Mouse (Mus musculus): ENCODE measurements around the gene Sugct. TPM values are rescaled to one million over a fixed set of nuclear protein-coding genes. Genes with fewer than 3 reads are reported as not detected.

Gene Sugct
- polyA plus RNA-seq, 1 experiment from 2014 or later, result 2.3 TPM

- Histone ChIP-seq H3K36me3 (ENCODE audit: poor library complexity, severe bottlenecking) (no peaks in the 10 kb centered on the region), H3K27ac (no peak overlapping the region), H3K9me3 (replicated peaks) (no peaks in the 10 kb centered on the region), H3K4me3 (peak overlapping the region; percentile 78; the same call in 1 of the 2 replicates), H3K4me2 (peak overlapping the region; percentile 68), H3K9ac (no peak overlapping the region), H3K27me3 (no peaks in the 10 kb centered on the region), H3K4me1 (peaks cover 11% of the 10 kb centered on the region)
- WGBS, result 61% methylated on average over 5 of the region's 5 CpGs
- no peak for ATAC-seq
Measured at GRCm38 (mm10) chr13:17693816-17694215, 1.5 kb downstream of the Sugct start.

DNA sequence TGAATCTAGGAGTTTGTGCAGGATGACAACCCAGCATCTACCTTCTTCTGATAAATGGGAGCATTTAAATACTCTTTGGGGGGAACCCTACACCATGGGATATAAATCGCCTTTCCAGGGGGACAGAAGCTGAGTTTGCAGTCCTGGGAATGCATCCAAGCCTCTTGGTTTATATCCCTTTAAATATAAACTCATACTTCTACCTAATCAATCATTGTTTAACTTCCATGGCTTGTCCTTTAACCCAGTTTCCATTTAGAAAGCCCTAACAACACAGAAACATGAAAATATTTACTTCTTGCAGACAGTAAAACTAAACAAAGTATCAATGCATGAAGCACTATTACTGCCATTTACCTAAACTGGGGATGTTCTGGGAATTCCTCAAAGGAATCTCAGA lies 3.9 kb downstream of the Sugct start:
- H3K36me3 ChIP-seq (ENCODE audit: poor library complexity, severe bottlenecking), result no peaks in the 10 kb centered on the region
- peaks cover 6% of the 10 kb centered on the region; the same call in 1 of the 2 replicates for H3K4me1 ChIP-seq
- H3K4me3 ChIP-seq, result no peak overlapping the region
- no peak overlapping the region for H3K4me2 ChIP-seq
- no peak overlapping the region for H3K9ac ChIP-seq
- H3K27me3 ChIP-seq, result no peaks in the 10 kb centered on the region
- H3K9me3 ChIP-seq (replicated peaks), result no peaks in the 10 kb centered on the region
- H3K27ac ChIP-seq, result no peak overlapping the region
- ATAC-seq, result no peak
- 61% methylated on average over 1 of the region's 1 CpGs for WGBS

- no peak for ATAC-seq
- Histone ChIP-seq H3K27me3 (no peaks in the 10 kb centered on the region), H3K27ac (no peak overlapping the region), H3K4me1 (no peaks in the 10 kb centered on the region), H3K4me2 (no peak overlapping the region), H3K36me3 (ENCODE audit: poor library complexity, severe bottlenecking) (no peaks in the 10 kb centered on the region), H3K9me3 (replicated peaks) (no peaks in the 10 kb centered on the region), H3K4me3 (no peak overlapping the region), H3K9ac (no peak overlapping the region)
Measured at GRCm38 (mm10) chr13:17690686-17691085, 4.7 kb downstream of the Sugct start.

- Histone ChIP-seq H3K27ac (no peak overlapping the region), H3K9me3 (replicated peaks) (no peaks in the 10 kb centered on the region), H3K9ac (no peak overlapping the region), H3K36me3 (ENCODE audit: poor library complexity, severe bottlenecking) (no peaks in the 10 kb centered on the region), H3K4me2 (no peak overlapping the region), H3K4me3 (no peak overlapping the region), H3K4me1 (no peaks in the 10 kb centered on the region), H3K27me3 (no peaks in the 10 kb centered on the region)
- no peak for ATAC-seq
Measured at GRCm38 (mm10) chr13:17689461-17689860, 5.9 kb downstream of the Sugct start.

- 83% methylated on average over 1 of the region's 1 CpGs for WGBS
Measured at GRCm38 (mm10) chr13:17671122-17671521, 24.2 kb downstream of the Sugct start.

DNA sequence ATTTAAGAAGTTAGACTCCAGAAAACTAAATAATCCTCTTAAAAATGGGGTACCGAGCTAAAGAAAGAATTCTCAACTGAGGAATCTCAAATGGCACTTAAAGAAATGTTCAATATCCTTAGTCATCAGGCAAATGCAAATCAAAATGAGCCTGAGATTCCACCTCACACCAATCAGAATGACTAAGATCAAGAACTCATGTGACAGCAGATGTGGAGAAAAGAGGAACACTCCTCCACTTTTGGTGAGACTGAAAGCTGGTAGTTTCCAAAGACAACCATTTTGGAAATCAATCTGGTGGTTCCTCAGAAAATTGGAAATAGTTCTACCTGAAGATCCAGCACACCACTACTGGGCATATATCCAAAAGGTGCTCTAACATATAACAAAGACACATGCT lies 28.0 kb downstream of the Sugct start:
- H3K4me2 ChIP-seq, result no peak overlapping the region
- 76% methylated on average over 1 of the region's 1 CpGs for WGBS
- H3K27me3 ChIP-seq, result no peaks in the 10 kb centered on the region
- no peaks in the 10 kb centered on the region for H3K9me3 ChIP-seq (replicated peaks)
- H3K4me3 ChIP-seq, result no peak overlapping the region
- ATAC-seq, result no peak
- H3K36me3 ChIP-seq (ENCODE audit: poor library complexity, severe bottlenecking), result no peaks in the 10 kb centered on the region
- H3K27ac ChIP-seq, result no peak overlapping the region
- H3K4me1 ChIP-seq, result no peaks in the 10 kb centered on the region
- H3K9ac ChIP-seq, result no peak overlapping the region

More at GRCm38 (mm10) chr13:17671122-17671521, 24.2 kb downstream of the Sugct start:
- H3K27me3 ChIP-seq, result no peaks in the 10 kb centered on the region
- no peak overlapping the region for H3K4me3 ChIP-seq
- H3K4me2 ChIP-seq, result no peak overlapping the region
- H3K27ac ChIP-seq, result no peak overlapping the region
- ATAC-seq, result no peak
- no peaks in the 10 kb centered on the region for H3K4me1 ChIP-seq
- no peak overlapping the region for H3K9ac ChIP-seq
- H3K36me3 ChIP-seq (ENCODE audit: poor library complexity, severe bottlenecking), result no peaks in the 10 kb centered on the region
- H3K9me3 ChIP-seq (replicated peaks), result no peaks in the 10 kb centered on the region

GRCm38 (mm10) chr13:17642294-17642693 lies 53.1 kb downstream of the Sugct start:
- H3K27me3 ChIP-seq, result no peaks in the 10 kb centered on the region
- H3K4me1 ChIP-seq, result no peaks in the 10 kb centered on the region
- no peak overlapping the region for H3K4me3 ChIP-seq
- H3K9me3 ChIP-seq (replicated peaks), result no peaks in the 10 kb centered on the region
- 61% methylated on average over 2 of the region's 2 CpGs for WGBS
- no peak for ATAC-seq
- no peak overlapping the region for H3K4me2 ChIP-seq
- H3K27ac ChIP-seq, result no peak overlapping the region
- H3K9ac ChIP-seq, result no peak overlapping the region
- no peaks in the 10 kb centered on the region for H3K36me3 ChIP-seq (ENCODE audit: poor library complexity, severe bottlenecking)

GRCm38 (mm10) chr13:17638008-17638407 lies 57.3 kb downstream of the Sugct start:
- no peak overlapping the region for H3K27ac ChIP-seq
- H3K9ac ChIP-seq, result no peak overlapping the region
- no peak overlapping the region for H3K4me2 ChIP-seq
- H3K27me3 ChIP-seq, result no peaks in the 10 kb centered on the region
- H3K9me3 ChIP-seq (replicated peaks), result no peaks in the 10 kb centered on the region
- no peak for ATAC-seq
- no peaks in the 10 kb centered on the region for H3K36me3 ChIP-seq (ENCODE audit: poor library complexity, severe bottlenecking)
- H3K4me3 ChIP-seq, result no peak overlapping the region
- H3K4me1 ChIP-seq, result no peaks in the 10 kb centered on the region

DNA sequence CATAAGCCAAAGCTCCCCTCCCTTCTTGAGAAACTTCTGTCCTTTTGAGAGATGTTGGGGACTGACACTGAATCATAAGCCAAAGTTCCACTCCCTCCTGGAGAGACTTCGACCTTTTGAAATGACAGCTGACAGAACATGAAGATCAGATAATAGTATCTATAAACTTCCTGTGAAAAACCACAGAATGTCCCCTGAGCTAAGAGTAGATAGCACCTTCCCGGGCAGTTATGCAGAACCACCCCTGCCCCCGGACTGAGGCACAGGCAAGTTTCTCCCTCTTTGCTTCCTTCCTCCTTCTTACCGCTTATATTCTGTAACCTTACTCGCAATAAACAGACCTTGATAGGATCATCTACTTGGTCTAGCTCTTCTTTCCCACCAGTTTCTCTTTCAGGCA lies 68.2 kb downstream of the Sugct start:
- Histone ChIP-seq H3K9me3 (replicated peaks) (no peaks in the 10 kb centered on the region), H3K27ac (no peak overlapping the region), H3K27me3 (no peaks in the 10 kb centered on the region), H3K36me3 (ENCODE audit: poor library complexity, severe bottlenecking) (no peaks in the 10 kb centered on the region), H3K4me3 (no peak overlapping the region), H3K4me2 (no peak overlapping the region), H3K9ac (no peak overlapping the region), H3K4me1 (no peaks in the 10 kb centered on the region)
- ATAC-seq, result no peak
- 91% methylated on average over 5 of the region's 5 CpGs for WGBS

- Histone ChIP-seq H3K4me1 (no peaks in the 10 kb centered on the region), H3K9ac (no peak overlapping the region), H3K4me2 (no peak overlapping the region), H3K27me3 (no peaks in the 10 kb centered on the region), H3K4me3 (no peak overlapping the region), H3K27ac (no peak overlapping the region), H3K9me3 (replicated peaks) (no peaks in the 10 kb centered on the region), H3K36me3 (ENCODE audit: poor library complexity, severe bottlenecking) (no peaks in the 10 kb centered on the region)
- ATAC-seq, result no peak
Measured at GRCm38 (mm10) chr13:17624976-17625375, 70.4 kb downstream of the Sugct start.

- no peak overlapping the region for H3K27ac ChIP-seq
- no peak overlapping the region for H3K4me2 ChIP-seq
- no peaks in the 10 kb centered on the region for H3K4me1 ChIP-seq
- no peaks in the 10 kb centered on the region for H3K36me3 ChIP-seq (ENCODE audit: poor library complexity, severe bottlenecking)
- WGBS, result 86% methylated on average over 1 of the region's 1 CpGs
- no peak overlapping the region for H3K9ac ChIP-seq
- H3K27me3 ChIP-seq, result no peaks in the 10 kb centered on the region
- no peaks in the 10 kb centered on the region for H3K9me3 ChIP-seq (replicated peaks)
- H3K4me3 ChIP-seq, result no peak overlapping the region
- ATAC-seq, result no peak
Measured at GRCm38 (mm10) chr13:17606217-17606616, 89.1 kb downstream of the Sugct start.

DNA sequence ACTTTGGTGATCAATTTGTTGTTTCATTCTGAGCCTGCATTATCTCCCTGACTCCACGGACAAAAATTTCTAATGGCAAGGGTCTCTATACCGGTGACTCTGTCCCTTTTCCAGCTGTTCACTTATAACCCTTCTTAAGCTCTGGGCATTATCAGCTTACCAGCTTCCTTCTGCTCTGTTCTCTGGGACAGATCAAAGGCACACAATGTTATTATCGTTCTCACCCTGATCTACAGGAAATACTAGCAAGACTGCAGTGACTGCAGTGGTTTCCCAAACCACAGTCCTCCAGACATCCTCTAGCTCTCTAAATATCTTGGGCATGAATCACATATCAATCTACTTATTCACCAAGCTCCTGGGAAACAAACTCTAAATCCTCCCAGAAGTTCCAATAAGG lies 90.7 kb downstream of the Sugct start:
- Histone ChIP-seq H3K4me2 (no peak overlapping the region), H3K9me3 (replicated peaks) (no peaks in the 10 kb centered on the region), H3K4me3 (no peak overlapping the region), H3K27ac (no peak overlapping the region), H3K9ac (no peak overlapping the region), H3K36me3 (ENCODE audit: poor library complexity, severe bottlenecking) (no peaks in the 10 kb centered on the region), H3K4me1 (no peaks in the 10 kb centered on the region), H3K27me3 (no peaks in the 10 kb centered on the region)
- no peak for ATAC-seq
- WGBS, result 77% methylated on average over 3 of the region's 3 CpGs

DNA sequence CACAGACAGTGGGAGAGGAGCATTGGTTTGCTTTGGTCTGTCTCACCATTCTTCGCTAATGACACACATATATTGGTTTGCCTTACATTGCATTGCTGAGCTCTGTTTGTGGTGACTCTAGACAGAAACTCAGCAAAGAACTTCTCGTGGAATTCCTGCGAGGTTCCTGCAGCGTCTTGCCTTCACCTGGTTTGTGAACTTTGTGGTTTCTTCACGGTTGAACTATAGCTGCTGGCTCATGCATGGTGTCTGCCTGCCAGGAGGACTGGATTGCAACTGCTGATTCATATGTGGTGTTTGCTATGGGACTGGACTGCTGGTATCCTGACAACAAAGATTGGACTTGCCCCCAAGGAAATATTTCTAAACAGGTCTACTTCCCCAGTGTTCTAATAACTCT lies 91.6 kb downstream of the Sugct start:
- Histone ChIP-seq H3K36me3 (ENCODE audit: poor library complexity, severe bottlenecking) (no peaks in the 10 kb centered on the region), H3K27ac (no peak overlapping the region)
- ATAC-seq, result no peak

More for the DNA sequence above, 91.6 kb downstream of the Sugct start:
- no peak overlapping the region for H3K4me2 ChIP-seq
- no peaks in the 10 kb centered on the region for H3K9me3 ChIP-seq (replicated peaks)
- 92% methylated on average over 5 of the region's 5 CpGs for WGBS
- no peaks in the 10 kb centered on the region for H3K27me3 ChIP-seq
- H3K9ac ChIP-seq, result no peak overlapping the region
- H3K4me3 ChIP-seq, result no peak overlapping the region
- H3K4me1 ChIP-seq, result no peaks in the 10 kb centered on the region
